In genomic region chr8:105990856-105991387, GRCm38 (mm10) we compare ENCODE assay signal across 8 mouse cellular contexts. TPM values are rescaled to one million over a fixed set of nuclear protein-coding genes. Genes with fewer than 3 reads are reported as not detected.
A peak's percentile ranks its signal among the peaks of the same experiment; 100 is the strongest.
DNase-seq lines count a peak whose midpoint lies in the region; ATAC-seq lines count a peak whose summit lies in the region.

Dus2 (plus strand) TSS chr8:105991337.

- peak; percentile 93 for DNase-seq in adipocyte (ENCODE audit: low spot score)
- DNase-seq in gastrocnemius, postnatal 14 days, result peak; percentile 84
- DNase-seq in induced T-regulatory cell, adult 2 months (ENCODE audit: low read depth), result peak; percentile 95
- peak; percentile 45 to 70 for DNase-seq in left cerebral cortex, postnatal 14 days (ENCODE audit: low spot score in 2 of 2)
- peak; percentile 45 for DNase-seq in right cerebral cortex, postnatal 25 days
- peak; percentile 69 to 90 for DNase-seq in urinary bladder, postnatal 4 days (ENCODE audit: low spot score in 2 of 2)

- ATAC-seq in common myeloid progenitor, adult 5-6 weeks (replicated peaks; ENCODE audit: low read depth, poor library complexity, severe bottlenecking), result peak; percentile 93
- ATAC-seq in megakaryocyte-erythroid progenitor cell, adult 5-6 weeks (replicated peaks; ENCODE audit: low FRiP score, low TSS enrichment, poor library complexity, severe bottlenecking), result peak; percentile 86

- intact Hi-C loops in gastrocnemius, postnatal 14 days (cut with DNase I; ENCODE audit: low total_unique reads), result no loop called here
- intact Hi-C loops in left cerebral cortex, postnatal 14 days (cut with DNase I), result no loop called here

RNA-seq across cellular contexts. Expression of gene Dus2, which starts in this region (rescaled TPM):
- 9.7 and 17.6 TPM in 2 replicates for total RNA-seq in common myeloid progenitor, adult 5-6 weeks (2017)
- total RNA-seq in gastrocnemius, postnatal 14 days (2021), result 10 to 100 TPM in 1 of 2 experiments, 1 to 10 TPM in 1; 9.4 to 10.4 TPM
- 10 to 100 TPM; 15.9 to 18.2 TPM for total RNA-seq in left cerebral cortex, postnatal 14 days (2021)
- total RNA-seq in megakaryocyte-erythroid progenitor cell, adult 5-6 weeks (2014; fragmentation: Nextera tagmentation), result 23.0 and 28.9 TPM in 2 replicates
- 13.8 and 22.5 TPM in 2 replicates for total RNA-seq in megakaryocyte-erythroid progenitor cell, adult 5-6 weeks (2017)

Comparison
In these comparisons a context has a peak if more than half of its experiments do, and no peak if none do; other contexts are left out.
1. Peak in every context shown above with its lines: DNase-seq and ATAC-seq.
2. DNase-seq: peak in every context shown above with its lines; median percentile 95 in induced T-regulatory cell, adult 2 months; 93 in adipocyte; 84 in gastrocnemius, postnatal 14 days; 80 in urinary bladder, postnatal 4 days; 58 in left cerebral cortex, postnatal 14 days; 45 in right cerebral cortex, postnatal 25 days.